Mouse (Mus musculus): ENCODE measurements around the gene Large1. TPM values are rescaled to one million over a fixed set of nuclear protein-coding genes. Genes with fewer than 3 reads are reported as not detected.

The Large1 gene
- polyA plus RNA-seq, 1 experiment from 2014 or later, result 5.8 TPM

- DNase-seq (ENCODE audit: low spot score), result no peak
- peaks cover 15% of the 10 kb centered on the region for H3K36me3 ChIP-seq
- no peak overlapping the region for H3K27ac ChIP-seq (replicated peaks)
- no peaks in the 10 kb centered on the region for H3K27me3 ChIP-seq (ENCODE audit: low read depth, poor library complexity, severe bottlenecking)
- H3K9me3 ChIP-seq (replicated peaks), result no peaks in the 10 kb centered on the region
- H3K4me1 ChIP-seq, result no peaks in the 10 kb centered on the region
- H3K4me3 ChIP-seq, result no peak overlapping the region
- WGBS, result 89% methylated on average over 3 of the region's 3 CpGs
Measured at GRCm38 (mm10) chr8:72812690-72813089, 540.6 kb downstream of the Large1 start.

DNA sequence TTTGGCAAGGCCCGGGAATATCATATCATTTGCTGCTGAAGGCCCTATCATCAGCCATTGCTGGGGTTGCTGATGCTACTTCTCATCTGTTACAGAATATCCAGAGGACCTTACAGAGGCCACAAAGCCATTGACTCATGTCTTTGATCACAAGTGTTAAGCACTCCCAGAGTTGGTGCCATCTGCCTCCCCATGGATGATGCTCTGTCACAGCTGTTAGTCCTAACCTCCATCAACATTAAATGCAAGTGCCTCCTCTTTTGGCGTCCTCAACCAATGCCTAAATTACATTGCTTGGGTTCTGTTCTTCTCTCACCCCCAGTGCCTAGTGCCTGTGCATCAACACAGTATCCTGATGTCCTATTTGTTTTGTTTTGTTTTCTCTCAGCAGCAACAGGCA, 551.8 kb downstream of the Large1 start:
- Histone ChIP-seq H3K9me3 (replicated peaks) (0 out of 2 replicates have a peak, but pooled peaks cover 5% of the 10 kb centered on the region), H3K36me3 (no peaks in the 10 kb centered on the region), H3K27ac (replicated peaks) (no peak overlapping the region), H3K4me1 (no peaks in the 10 kb centered on the region), H3K27me3 (ENCODE audit: low read depth, poor library complexity, severe bottlenecking) (no peaks in the 10 kb centered on the region), H3K4me3 (no peak overlapping the region)
- DNase-seq (ENCODE audit: low spot score), result no peak
- 84% methylated on average over 2 of the region's 2 CpGs for WGBS

GRCm38 (mm10) chr8:72780644-72781043, 572.7 kb downstream of the Large1 start:
- no peak for DNase-seq (ENCODE audit: low spot score)
- Histone ChIP-seq H3K4me3 (no peak overlapping the region), H3K4me1 (no peaks in the 10 kb centered on the region), H3K9me3 (replicated peaks) (no peaks in the 10 kb centered on the region), H3K27ac (replicated peaks) (no peak overlapping the region), H3K36me3 (no peaks in the 10 kb centered on the region), H3K27me3 (ENCODE audit: low read depth, poor library complexity, severe bottlenecking) (no peaks in the 10 kb centered on the region)
- WGBS, result 92% methylated on average over 4 of the region's 4 CpGs

GRCm38 (mm10) chr8:72777797-72778196, 575.5 kb downstream of the Large1 start:
- H3K9me3 ChIP-seq (replicated peaks), result no peaks in the 10 kb centered on the region
- 88% methylated on average over 1 of the region's 1 CpGs for WGBS
- DNase-seq (ENCODE audit: low spot score), result no peak
- H3K4me1 ChIP-seq, result no peaks in the 10 kb centered on the region
- H3K27ac ChIP-seq (replicated peaks), result no peak overlapping the region
- no peaks in the 10 kb centered on the region for H3K36me3 ChIP-seq
- H3K27me3 ChIP-seq (ENCODE audit: low read depth, poor library complexity, severe bottlenecking), result no peaks in the 10 kb centered on the region
- no peak overlapping the region for H3K4me3 ChIP-seq

DNA sequence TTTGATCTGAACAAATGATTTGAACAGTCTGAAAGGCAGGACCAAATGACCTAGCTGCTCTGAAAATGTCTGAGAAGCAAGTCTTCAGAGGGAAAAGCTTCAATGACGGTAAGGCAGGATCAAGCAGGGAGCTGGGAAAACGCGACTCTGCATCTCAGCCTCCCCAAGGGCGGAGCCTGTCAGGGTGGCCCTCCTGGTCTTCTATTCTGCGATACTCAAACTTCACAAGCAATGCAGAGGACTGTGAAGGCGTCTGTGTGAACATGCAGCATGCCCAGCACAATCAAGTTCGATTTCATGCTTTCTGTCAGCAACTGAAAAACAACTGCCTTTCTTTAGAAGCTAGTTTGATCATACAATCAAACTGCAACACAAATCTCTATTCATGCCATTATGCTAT, 586.6 kb downstream of the Large1 start:
- Histone ChIP-seq H3K4me1 (peaks cover 10% of the 10 kb centered on the region), H3K4me3 (no peak overlapping the region), H3K9me3 (replicated peaks) (no peaks in the 10 kb centered on the region), H3K27me3 (ENCODE audit: low read depth, poor library complexity, severe bottlenecking) (no peaks in the 10 kb centered on the region; the same call in 1 of the 2 replicates), H3K36me3 (no peaks in the 10 kb centered on the region), H3K27ac (replicated peaks) (no peak overlapping the region)
- DNase-seq (ENCODE audit: low spot score), result no peak
- 42% methylated on average over 7 of the region's 7 CpGs for WGBS

- Histone ChIP-seq H3K27ac (replicated peaks) (no peak overlapping the region), H3K4me3 (no peak overlapping the region), H3K4me1 (peaks cover 10% of the 10 kb centered on the region), H3K36me3 (no peaks in the 10 kb centered on the region), H3K9me3 (replicated peaks) (no peaks in the 10 kb centered on the region), H3K27me3 (ENCODE audit: low read depth, poor library complexity, severe bottlenecking) (no peaks in the 10 kb centered on the region; the same call in 1 of the 2 replicates)
- no peak for DNase-seq (ENCODE audit: low spot score)
- whole genome bisulfite sequencing, result 61% methylated on average over 4 of the region's 4 CpGs
Measured at GRCm38 (mm10) chr8:72765696-72766095, 587.6 kb downstream of the Large1 start.

Small RNA genes lying within 50 kb of the gene (microRNA-seq; reads per million reads assigned to microRNA genes)
- not detected for gene Mir28b
